Mouse (Mus musculus): ENCODE measurements around the gene Gm9507.

Gm9507 gene

DNA sequence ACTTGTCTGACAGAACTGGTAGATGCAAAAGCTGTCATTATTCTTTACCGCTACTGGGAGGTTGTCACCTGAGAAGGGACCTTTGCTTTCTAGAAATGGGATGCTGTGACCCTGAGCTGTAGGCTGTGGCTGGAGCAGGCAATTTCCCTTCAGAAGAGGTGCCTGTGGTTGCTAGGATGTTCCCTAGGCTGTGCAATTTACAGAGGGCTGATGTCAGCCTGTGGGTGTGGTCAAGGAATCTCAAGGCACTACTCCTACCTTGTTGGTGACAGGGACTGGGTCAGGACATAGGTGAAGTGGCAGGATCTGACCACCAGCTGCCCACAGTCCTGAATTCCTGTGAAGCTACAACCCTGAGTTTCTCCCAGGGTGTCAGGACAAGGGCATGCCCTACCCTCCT lies 41.9 kb downstream of the Gm9507 start:
- no peak for DNase-seq

Measured in right cerebral cortex, postnatal 4 days (tissue).